Mouse (Mus musculus) frontal cortex, postnatal 14 days (tissue): Measurements from ENCODE around the gene Zfp341.

Experiments
- DNase-seq, 2 experiments: peaks; one replicate each; pipeline ENCODE4 v3.0.0; 2022; ENCODE audit warnings: low spot score in 2 of 2

The Zfp341 gene

GRCm38 (mm10) chr2:154586405-154586804 is 26.7 kb upstream of the Zfp341 start:
- DNase-seq = no peak

DNA sequence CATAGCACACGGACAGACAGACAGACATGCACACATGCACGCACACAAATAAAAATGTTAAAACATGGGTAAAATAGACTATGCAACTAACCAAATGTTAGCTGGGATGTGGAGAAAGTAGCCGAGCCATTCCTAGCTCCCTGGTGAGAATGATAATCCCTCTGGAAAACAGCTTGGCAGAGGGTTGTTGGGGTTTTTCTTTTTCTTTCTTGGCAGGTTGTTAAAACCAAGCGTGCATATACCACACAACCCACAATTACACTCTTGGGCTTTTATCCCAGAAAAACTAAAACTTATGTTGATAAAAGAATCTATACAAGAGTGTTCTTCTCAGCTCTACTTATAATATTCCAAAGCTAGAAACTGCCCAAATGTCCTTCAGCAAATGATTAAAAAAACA is 24.0 kb upstream of the Zfp341 start:
- DNase-seq = no peak

GRCm38 (mm10) chr2:154591239-154591638 is 21.9 kb upstream of the Zfp341 start:
- DNase-seq = no peak

- no peak for DNase-seq
Observed at GRCm38 (mm10) chr2:154593025-154593424, 20.1 kb upstream of the Zfp341 start.

- DNase-seq = no peak
Observed at GRCm38 (mm10) chr2:154595775-154596174, 17.3 kb upstream of the Zfp341 start.

DNA sequence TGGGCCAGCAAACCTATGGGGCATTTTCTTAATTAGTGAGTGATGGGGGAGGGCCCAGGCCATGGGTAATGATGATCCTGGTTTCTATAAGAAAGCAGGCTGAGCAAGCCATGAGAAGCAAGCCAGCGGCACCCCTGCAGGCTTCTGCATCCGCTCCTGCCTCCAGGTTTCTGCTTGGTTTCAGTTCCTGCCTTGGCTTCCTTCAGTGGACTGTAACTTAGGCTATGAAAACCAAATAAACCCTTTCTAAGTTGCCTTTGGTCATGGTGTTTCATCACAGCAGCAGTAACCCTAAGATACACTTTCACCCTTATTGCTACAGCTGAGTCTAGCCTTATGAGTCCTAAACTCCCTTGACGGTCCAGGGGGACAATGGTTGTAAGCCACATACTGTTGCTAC is 15.7 kb upstream of the Zfp341 start:
- DNase-seq = no peak

DNA sequence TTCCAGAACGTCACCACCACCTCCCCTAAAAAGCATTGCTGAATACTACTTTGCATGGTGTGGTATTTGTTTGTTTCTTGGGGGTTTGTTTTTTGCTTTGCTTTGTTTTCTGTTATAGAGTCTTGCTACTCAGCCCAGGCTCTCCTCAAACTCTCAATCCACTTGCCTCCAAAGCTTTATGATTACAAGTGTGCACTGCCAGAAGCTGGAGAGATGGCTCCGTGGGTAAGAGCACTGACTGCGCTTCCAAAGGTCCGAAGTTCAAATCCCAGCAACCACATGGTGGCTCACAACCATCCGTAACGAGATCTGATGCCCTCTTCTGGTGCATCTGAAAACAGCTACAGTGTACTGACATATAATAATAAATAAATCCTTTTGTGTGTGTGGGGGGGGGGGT is 12.5 kb upstream of the Zfp341 start:
- DNase-seq = no peak

- DNase-seq = no peak
Observed at GRCm38 (mm10) chr2:154601324-154601723, 11.8 kb upstream of the Zfp341 start.

DNA sequence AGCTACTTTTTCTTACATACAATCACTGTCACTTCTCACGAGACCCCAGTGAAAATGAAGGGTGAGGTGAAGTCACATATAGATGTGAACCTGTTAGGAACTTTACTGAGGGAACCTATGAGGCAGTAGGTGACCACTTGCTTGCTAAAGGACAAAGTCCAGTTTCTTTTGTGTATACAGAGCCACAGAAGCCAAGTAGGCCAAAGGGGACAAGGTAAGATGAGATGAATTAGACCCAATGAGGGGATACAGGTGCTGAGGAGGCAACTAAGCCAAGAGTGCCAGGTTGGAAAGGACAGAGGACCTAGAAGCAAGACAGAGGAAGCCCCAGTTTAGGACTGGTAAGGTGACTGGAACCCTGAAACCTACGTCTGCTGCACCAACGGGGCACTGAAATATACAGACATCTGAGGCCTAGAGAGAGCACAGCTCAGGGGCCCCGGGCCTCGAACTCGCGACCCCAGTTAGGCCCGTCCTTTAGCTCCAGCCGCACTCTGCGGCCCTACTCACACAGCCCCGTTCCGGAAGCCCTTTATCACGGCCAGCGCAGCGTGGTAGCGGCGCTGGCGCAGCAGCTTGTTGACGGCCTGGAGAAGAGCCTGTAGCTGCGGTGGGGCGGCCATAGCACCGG is 10.0 kb upstream of the Zfp341 start:
- no peak for DNase-seq

DNA sequence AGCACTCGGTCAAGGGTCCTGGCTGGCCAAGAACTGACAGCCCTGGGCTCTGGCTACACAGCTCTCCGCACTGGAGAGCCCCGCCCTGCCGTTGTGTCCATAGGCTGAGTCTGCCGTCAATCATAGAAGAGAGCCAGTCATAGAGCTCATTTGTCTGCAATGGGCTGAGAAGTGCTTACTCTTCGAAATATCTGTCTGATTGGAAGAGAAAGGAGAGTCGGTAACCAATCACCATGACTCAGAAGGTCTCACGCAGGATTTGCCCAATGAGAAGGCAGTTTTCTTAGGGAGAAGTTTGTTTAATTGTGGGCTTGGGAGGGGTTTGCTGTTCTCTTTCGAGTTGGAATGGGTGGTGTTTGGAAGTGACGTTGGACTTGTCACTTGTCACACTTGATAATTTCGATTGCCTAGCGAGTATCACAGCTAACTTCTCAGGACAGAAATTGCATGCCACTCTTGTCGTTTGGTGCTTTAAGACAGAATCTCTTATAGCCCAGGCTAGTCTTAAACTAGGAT is 9.4 kb upstream of the Zfp341 start, which contains the start of gene Pxmp4:
Gene Pxmp4, minus strand, starts transcription at position 71 of the 516 bp plus-strand sequence.
- peak; percentile 98 to 100 for DNase-seq

GRCm38 (mm10) chr2:154604156-154604555 is 8.9 kb upstream of the Zfp341 start:
- DNase-seq = no peak

GRCm38 (mm10) chr2:154606965-154607364 is 6.1 kb upstream of the Zfp341 start:
- no peak for DNase-seq

GRCm38 (mm10) chr2:154609050-154609767 is 3.9 kb upstream of the Zfp341 start:
- DNase-seq = no peak

- DNase-seq = no peak
Observed at GRCm38 (mm10) chr2:154614841-154615576, 1.9 kb downstream of the Zfp341 start.

DNA sequence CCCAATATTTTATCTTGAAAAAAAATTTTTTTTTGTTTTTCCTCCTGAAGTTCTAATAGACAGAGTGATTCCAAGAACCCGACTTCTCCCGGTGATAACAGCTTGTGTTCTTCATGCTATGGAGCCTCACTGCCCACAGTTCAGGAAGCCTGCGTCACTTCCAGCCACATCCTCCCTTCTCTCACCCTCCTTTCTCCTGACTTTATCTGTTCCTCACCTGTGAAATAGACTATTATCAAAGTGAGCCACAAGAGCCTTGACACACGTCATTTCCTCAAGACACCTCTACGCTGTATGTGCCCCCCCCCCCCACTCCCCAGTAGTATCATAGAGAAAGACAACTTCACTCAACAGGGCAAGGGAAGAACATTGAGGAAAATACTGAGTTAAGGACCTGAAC is 2.6 kb downstream of the Zfp341 start:
- no peak for DNase-seq

- no peak for DNase-seq
Observed at GRCm38 (mm10) chr2:154617061-154617460, 4.0 kb downstream of the Zfp341 start.

GRCm38 (mm10) chr2:154621684-154622083 is 8.6 kb downstream of the Zfp341 start:
- DNase-seq = no peak

DNA sequence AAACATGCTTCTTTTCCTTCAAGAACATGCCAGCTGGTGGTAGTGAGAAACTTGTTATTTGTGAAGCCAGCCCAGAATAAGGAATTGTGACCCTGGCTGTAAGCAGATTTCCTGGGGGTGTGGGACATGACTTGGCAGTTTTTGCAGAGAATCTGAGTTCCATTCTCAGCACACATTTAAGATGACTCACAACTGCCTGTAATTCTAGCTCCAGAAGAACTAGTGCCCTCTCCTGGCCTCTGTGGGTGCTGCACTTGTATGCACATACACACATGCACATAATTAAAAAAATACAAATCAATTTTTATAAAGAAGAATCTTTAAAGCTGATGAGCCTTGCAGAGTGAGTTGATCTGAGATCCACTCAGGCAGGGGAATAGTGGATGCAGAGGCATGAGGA is 11.0 kb downstream of the Zfp341 start:
- DNase-seq = no peak

GRCm38 (mm10) chr2:154630531-154630930 is 17.4 kb downstream of the Zfp341 start:
- DNase-seq = no peak

DNA sequence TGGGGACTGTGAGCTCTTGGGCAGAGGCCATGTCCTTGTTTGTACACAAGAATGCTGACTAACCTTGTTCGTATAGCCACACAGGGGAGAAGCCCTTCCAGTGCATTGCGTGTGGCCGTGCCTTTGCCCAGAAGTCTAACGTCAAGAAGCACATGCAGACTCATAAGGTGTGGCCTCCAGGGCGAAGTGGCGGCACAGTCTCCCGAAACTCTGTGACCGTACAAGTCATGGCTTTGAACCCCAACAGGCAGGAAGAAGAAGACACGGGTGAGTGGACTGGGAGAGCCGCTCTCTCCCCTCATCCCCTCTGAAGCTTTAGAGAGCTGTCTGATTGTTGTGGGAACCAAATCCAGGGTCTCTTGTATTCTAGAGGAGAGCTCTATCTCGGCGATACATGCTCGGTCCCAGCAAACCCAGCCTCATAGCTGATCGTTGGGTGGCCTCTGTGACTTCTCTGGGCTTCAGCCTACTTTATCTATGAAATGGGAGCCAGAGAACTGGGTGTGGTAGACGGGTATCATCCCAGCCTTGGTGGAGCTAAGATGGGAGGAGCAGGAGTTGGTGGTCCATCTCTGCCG is 19.2 kb downstream of the Zfp341 start:
- DNase-seq = no peak

DNA sequence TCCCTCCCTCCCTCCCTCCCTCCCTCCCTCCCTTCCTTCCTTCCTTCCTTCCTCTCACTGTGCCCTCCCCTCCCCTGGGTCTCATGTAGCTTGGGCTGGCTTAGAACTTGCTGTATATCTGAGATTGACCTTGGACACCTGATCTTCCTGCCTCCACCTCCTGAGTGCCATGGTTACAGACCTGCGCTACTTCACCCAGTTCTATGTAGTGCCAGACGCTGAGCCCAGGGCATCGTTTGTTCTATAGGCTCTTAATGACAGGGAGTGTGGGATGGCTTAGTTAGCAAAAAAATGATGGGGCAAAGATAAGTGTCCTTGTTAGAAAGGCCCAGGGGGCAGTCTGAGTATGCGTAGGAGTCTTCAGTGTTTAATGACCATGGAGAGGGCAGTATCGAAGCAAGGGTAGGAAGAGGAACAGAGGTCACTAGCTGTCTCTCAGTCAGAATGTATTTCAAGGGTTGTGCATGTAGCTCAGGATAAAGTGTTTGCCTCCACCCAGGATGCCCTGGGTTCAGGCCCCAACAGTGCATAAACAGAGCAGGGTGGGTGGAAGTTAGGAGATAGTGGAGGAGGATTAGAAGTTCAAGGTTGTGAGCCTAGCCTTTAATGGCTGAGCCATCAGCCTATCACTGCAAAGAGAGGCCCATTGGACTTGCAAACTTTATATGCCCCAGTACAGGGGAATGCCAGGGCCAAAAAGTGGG is 20.1 kb downstream of the Zfp341 start:
- DNase-seq = no peak
